Mouse (Mus musculus): ENCODE results near the gene Plpp3.

GRCm38 (mm10) chr4:105278161-105278560, 121.0 kb downstream of the Plpp3 start:
- TF ChIP-seq POLR2A (IDR thresholded peaks at IDR 0.05; ENCODE audit: insufficient read depth, low read depth, low read length) (no peak), CTCF (IDR thresholded peaks at IDR 0.05; ENCODE audit: insufficient read depth, low read depth, low read length) (no peak)

Measured in olfactory bulb, adult 2 months (tissue).